Comparison of ENCODE assay signal across 8 mouse cellular contexts in genomic region chr1:132006721-132007120, GRCm38 (mm10). TPM values are rescaled to one million over a fixed set of nuclear protein-coding genes. Genes with fewer than 3 reads are reported as not detected.
DNase-seq lines count a peak whose midpoint lies in the region; ATAC-seq lines count a peak whose summit lies in the region.

No protein-coding gene starts in this region.

- no peaks in the 10 kb centered on the region for H3K9me3 ChIP-seq in hindbrain, embryonic 15.5 days
- H3K9me3 ChIP-seq in midbrain, embryonic 13.5 days, result no peaks in the 10 kb centered on the region

- H3K4me1 ChIP-seq in brown adipose tissue, adult 24 weeks (ENCODE audit: control insufficient read depth, insufficient read depth, insufficient read length, low read length), result peaks cover 27% of the 10 kb centered on the region
- peaks cover 22% of the 10 kb centered on the region for H3K4me1 ChIP-seq in hindbrain, embryonic 15.5 days (replicated peaks)
- peaks cover 26% of the 10 kb centered on the region for H3K4me1 ChIP-seq in midbrain, embryonic 13.5 days (replicated peaks)

- H3K27ac ChIP-seq in brown adipose tissue, adult 24 weeks (replicated peaks; ENCODE audit: low read depth, low read length), result peak overlapping the region; percentile 99
- peak overlapping the region; percentile 98 for H3K27ac ChIP-seq in hindbrain, embryonic 15.5 days (replicated peaks)
- H3K27ac ChIP-seq in midbrain, embryonic 13.5 days, result peak overlapping the region; percentile 98

- peak overlapping the region; percentile 62 for H3K4me2 ChIP-seq in hindbrain, embryonic 15.5 days
- peak overlapping the region; percentile 69 for H3K4me2 ChIP-seq in midbrain, embryonic 13.5 days (replicated peaks)

- no peak for ATAC-seq in hindbrain, embryonic 15.5 days (ENCODE audit: low FRiP score, low read depth)
- no peak for ATAC-seq in midbrain, embryonic 13.5 days
- no peak for ATAC-seq in monocyte, adult 5-6 weeks (replicated peaks; ENCODE audit: insufficient number of reproducible peaks, low FRiP score, low TSS enrichment, poor library complexity, severe bottlenecking)

- H3K4me3 ChIP-seq in brown adipose tissue, adult 24 weeks (ENCODE audit: insufficient read depth, low read depth, low read length), result peak overlapping the region; percentile 92; the same call in 1 of the 2 replicates
- peak overlapping the region; percentile 91 for H3K4me3 ChIP-seq in hindbrain, embryonic 15.5 days
- H3K4me3 ChIP-seq in midbrain, embryonic 13.5 days (replicated peaks), result peak overlapping the region; percentile 81

- peak; percentile 27 for DNase-seq in kidney, adult 9 months
- DNase-seq in kidney, postnatal 14 days, result no peak
- no peak for DNase-seq in thymus, postnatal 10 days (ENCODE audit: low spot score in 2 of 2)
- no peak for DNase-seq in cerebellum, adult 9-10 months

- peak overlapping the region; percentile 94 for H3K9ac ChIP-seq in hindbrain, embryonic 15.5 days
- peak overlapping the region; percentile 94 for H3K9ac ChIP-seq in midbrain, embryonic 13.5 days (replicated peaks)

- WGBS in hindbrain, embryonic 15.5 days, result 42% methylated on average over 5 of the region's 5 CpGs
- 39% methylated on average over 5 of the region's 5 CpGs for WGBS in midbrain, embryonic 13.5 days

- H3K27me3 ChIP-seq in hindbrain, embryonic 15.5 days, result no peaks in the 10 kb centered on the region
- no peaks in the 10 kb centered on the region for H3K27me3 ChIP-seq in midbrain, embryonic 13.5 days

- no peaks in the 10 kb centered on the region for H3K36me3 ChIP-seq in hindbrain, embryonic 15.5 days
- no peaks in the 10 kb centered on the region for H3K36me3 ChIP-seq in midbrain, embryonic 13.5 days

RNA-seq across cellular contexts. Expression of gene Elk4, which starts 0.7 kb away (rescaled TPM):
- polyA plus RNA-seq in brown adipose tissue, adult 24 weeks (2012; ENCODE audit: insufficient read depth, insufficient read length, missing spikeins), result 38.8 and 47.3 TPM in 2 replicates
- polyA plus RNA-seq in hindbrain, embryonic 15.5 days (2015; fragmentation: Nextera tagmentation; extraction: Ambion mirVana), result 11.4 and 11.5 TPM in 2 replicates
- 10.9 and 12.6 TPM in 2 replicates for polyA plus RNA-seq in midbrain, embryonic 13.5 days (2015; fragmentation: Nextera tagmentation; extraction: Ambion mirVana)
- total RNA-seq in monocyte, adult 5-6 weeks (2017), result 94.2 to 198 TPM (median 109 TPM) in 3 replicates

RNA-seq across cellular contexts. Expression of gene Slc45a3, which starts 44.0 kb away (rescaled TPM):
- polyA plus RNA-seq in brown adipose tissue, adult 24 weeks (2012; ENCODE audit: insufficient read depth, insufficient read length, missing spikeins), result 0.44 TPM in 1 of 2 replicates, not detected in the other
- 0.74 and 4.7 TPM in 2 replicates for polyA plus RNA-seq in hindbrain, embryonic 15.5 days (2015; fragmentation: Nextera tagmentation; extraction: Ambion mirVana)
- polyA plus RNA-seq in midbrain, embryonic 13.5 days (2015; fragmentation: Nextera tagmentation; extraction: Ambion mirVana), result 9.5 and 12.9 TPM in 2 replicates
- total RNA-seq in monocyte, adult 5-6 weeks (2017), result not detected in 3 replicates
